Mouse (Mus musculus): ENCODE measurements around the gene Ssx2ip.
"Not testable (repeated sequence)": the region's sequence is repeated elsewhere in the genome, so short reads cannot be mapped to it uniquely, and the experiment has no call there.

The Ssx2ip gene

GRCm38 (mm10) chr3:146403770-146404169 lies 672 bp upstream of the Ssx2ip start:
- no peak for DNase-seq (ENCODE audit: low spot score)

GRCm38 (mm10) chr3:146405213-146406006 lies 968 bp downstream of the Ssx2ip start:
- no peak for DNase-seq (ENCODE audit: low spot score)

- DNase-seq (ENCODE audit: low spot score) = no peak
These were observed 1.5 kb downstream of the Ssx2ip start for GRCm38 (mm10) chr3:146406007-146406341.

GRCm38 (mm10) chr3:146407086-146407721 lies 2.8 kb downstream of the Ssx2ip start:
- DNase-seq (ENCODE audit: low spot score) = no peak

- DNase-seq (ENCODE audit: low spot score) = no peak
These were observed 5.7 kb downstream of the Ssx2ip start for GRCm38 (mm10) chr3:146410114-146410513.

GRCm38 (mm10) chr3:146412008-146412407 lies 7.6 kb downstream of the Ssx2ip start:
- DNase-seq (ENCODE audit: low spot score) = no peak

GRCm38 (mm10) chr3:146412480-146412879 lies 8.0 kb downstream of the Ssx2ip start:
- DNase-seq (ENCODE audit: low spot score) = no peak

GRCm38 (mm10) chr3:146413016-146413415 lies 8.6 kb downstream of the Ssx2ip start:
- no peak for DNase-seq (ENCODE audit: low spot score)

GRCm38 (mm10) chr3:146413992-146414391 lies 9.6 kb downstream of the Ssx2ip start:
- DNase-seq (ENCODE audit: low spot score) = no peak

- DNase-seq (ENCODE audit: low spot score) = no peak
These were observed 10.1 kb downstream of the Ssx2ip start for GRCm38 (mm10) chr3:146414555-146414954.

- no peak for DNase-seq (ENCODE audit: low spot score)
These were observed 13.4 kb downstream of the Ssx2ip start for GRCm38 (mm10) chr3:146417873-146418272.

- no peak for DNase-seq (ENCODE audit: low spot score)
These were observed 14.5 kb downstream of the Ssx2ip start for GRCm38 (mm10) chr3:146418901-146419300.

GRCm38 (mm10) chr3:146419534-146419933 lies 15.1 kb downstream of the Ssx2ip start:
- DNase-seq (ENCODE audit: low spot score) = no peak

- no peak for DNase-seq (ENCODE audit: low spot score)
These were observed 15.6 kb downstream of the Ssx2ip start for GRCm38 (mm10) chr3:146419992-146420537.

- no peak for DNase-seq (ENCODE audit: low spot score)
These were observed 17.3 kb downstream of the Ssx2ip start for GRCm38 (mm10) chr3:146421787-146422186.

- no peak for DNase-seq (ENCODE audit: low spot score)
These were observed 19.3 kb downstream of the Ssx2ip start for GRCm38 (mm10) chr3:146423710-146424109.

GRCm38 (mm10) chr3:146424306-146424900 lies 20.0 kb downstream of the Ssx2ip start:
- DNase-seq (ENCODE audit: low spot score) = no peak

- DNase-seq (ENCODE audit: low spot score) = no peak
These were observed 21.5 kb downstream of the Ssx2ip start for GRCm38 (mm10) chr3:146425902-146426301.

- no peak for DNase-seq (ENCODE audit: low spot score)
These were observed 22.0 kb downstream of the Ssx2ip start for GRCm38 (mm10) chr3:146426489-146426888.

- DNase-seq (ENCODE audit: low spot score) = not testable (repeated sequence)
These were observed 28.6 kb downstream of the Ssx2ip start for GRCm38 (mm10) chr3:146433063-146433462.

GRCm38 (mm10) chr3:146433681-146434350 lies 29.4 kb downstream of the Ssx2ip start:
- no peak for DNase-seq (ENCODE audit: low spot score)

GRCm38 (mm10) chr3:146434686-146435085 lies 30.2 kb downstream of the Ssx2ip start:
- DNase-seq (ENCODE audit: low spot score) = no peak
